Mouse (Mus musculus) forebrain, embryonic 13.5 days (tissue): ENCODE measurements at regions not wholly inside any gene's neighbourhood (a gene's known extent, or its start where the extent isn't known, plus 50 kb on each side); places are given as distances from the start of the nearest gene placed in this dataset.

Experiments used
- ATAC-seq: fragments of 200-750 bp; cut with Nextera tagmentation; 2 replicates; pipeline ENCODE4 v1.8.0; 2017
- H3K27ac ChIP-seq: fragments of 300-500 bp; sonication (generic); 2 replicates; pipeline ENCODE4 v1.5.1; 2015; ENCODE audit warnings: inconsistent platforms, mild to moderate bottlenecking, moderate library complexity
- H3K27me3 ChIP-seq: fragments of 300-500 bp; sonication (generic); 2 replicates; pipeline ENCODE4 v1.6.1; 2015; ENCODE audit warnings: mild to moderate bottlenecking, inconsistent platforms
- H3K36me3 ChIP-seq: fragments of 300-500 bp; sonication (generic); 2 replicates; pipeline ENCODE4 v1.6.1; 2015; ENCODE audit warnings: mild to moderate bottlenecking, inconsistent platforms; ENCODE audit not compliant: poor library complexity, severe bottlenecking
- H3K4me1 ChIP-seq: fragments of 300-500 bp; sonication (generic); 2 replicates; pipeline ENCODE4 v1.6.1; 2015; ENCODE audit warnings: inconsistent platforms
- H3K4me2 ChIP-seq: fragments of 300-500 bp; sonication (generic); 2 replicates; pipeline ENCODE4 v1.6.1; 2015; ENCODE audit warnings: inconsistent platforms, mild to moderate bottlenecking, moderate library complexity
- H3K4me3 ChIP-seq: fragments of 300-500 bp; sonication (generic); 2 replicates; pipeline ENCODE4 v1.5.1; 2015; ENCODE audit warnings: mild to moderate bottlenecking, inconsistent platforms
- H3K9ac ChIP-seq: fragments of 300-500 bp; sonication (generic); 2 replicates; pipeline ENCODE4 v1.6.1; 2015; ENCODE audit warnings: mild to moderate bottlenecking, inconsistent platforms
- H3K9me3 ChIP-seq: fragments of 300-500 bp; sonication (generic); replicated peaks from 2 replicates; pipeline ENCODE4 v1.6.1; 2016; ENCODE audit warnings: inconsistent platforms
- WGBS: fragments of 180-500 bp; shearing (Covaris S2); methylation state at CpG from one replicate; pipeline ENCODE4 v1.1.7; 2015; 5-methylcytosine and 5-hydroxymethylcytosine counted together

DNA sequence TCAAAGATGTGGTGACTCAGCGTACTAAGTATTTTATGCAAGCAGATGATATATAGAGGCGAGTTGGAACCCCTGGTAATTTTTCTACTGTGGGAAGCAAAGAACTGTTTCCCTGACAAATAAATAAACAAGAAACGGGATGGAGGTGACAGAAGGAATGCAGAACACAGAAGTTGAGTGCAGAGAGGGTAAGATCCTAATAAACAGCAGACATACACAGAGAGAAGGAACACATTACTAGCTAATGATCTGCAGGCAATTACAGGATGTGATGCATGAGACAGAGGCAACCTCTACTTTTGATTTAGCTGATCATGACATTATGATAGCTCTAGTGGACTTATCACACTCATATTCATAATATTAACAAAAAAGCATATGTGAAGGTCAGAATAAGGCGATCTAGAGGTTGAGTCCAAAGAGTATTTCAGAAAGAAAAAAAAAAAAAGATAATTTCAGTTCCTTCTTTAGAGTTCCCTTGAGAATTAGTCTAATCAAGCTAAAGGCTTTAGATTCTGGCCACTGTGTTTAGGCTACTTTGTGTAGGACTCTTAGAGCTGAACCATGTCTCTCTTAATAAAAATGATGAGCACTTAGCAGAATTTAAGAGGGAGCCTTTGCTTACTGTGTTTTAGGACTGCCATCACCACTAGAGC lies 115.9 kb upstream of the Cadps start:
- WGBS, result 87% methylated on average over 4 of the region's 4 CpGs
- Histone ChIP-seq H3K4me2 (no peak overlapping the region), H3K4me3 (no peak overlapping the region), H3K36me3 (no peaks in the 10 kb centered on the region), H3K9me3 (no peaks in the 10 kb centered on the region), H3K4me1 (no peaks in the 10 kb centered on the region), H3K27me3 (no peaks in the 10 kb centered on the region), H3K9ac (no peak overlapping the region), H3K27ac (no peak overlapping the region)
- ATAC-seq, result no peak

DNA sequence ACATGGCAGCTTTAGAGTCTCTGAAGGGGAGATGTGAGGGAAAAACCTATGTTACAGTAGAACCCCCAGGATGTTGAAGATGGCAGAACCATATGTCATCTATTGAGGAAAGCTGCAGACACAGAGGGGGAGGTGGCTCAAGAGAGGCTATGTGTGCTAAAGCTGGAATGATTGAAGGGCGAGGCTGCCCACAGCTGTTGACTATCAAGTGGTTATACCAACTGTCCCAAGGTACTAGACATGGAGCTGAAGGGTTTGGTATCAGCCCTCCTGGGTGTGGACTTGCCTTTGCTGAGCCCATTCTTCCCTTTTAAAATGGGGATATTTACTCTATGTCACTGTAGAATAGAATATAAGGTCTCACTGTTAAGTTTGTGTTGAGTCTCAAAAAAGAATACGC lies 113.5 kb upstream of the Cadps start:
- Histone ChIP-seq H3K9me3 (no peaks in the 10 kb centered on the region), H3K36me3 (no peaks in the 10 kb centered on the region), H3K4me1 (peaks cover 6% of the 10 kb centered on the region; the same call in 1 of the 2 replicates), H3K4me2 (no peak overlapping the region), H3K27ac (no peak overlapping the region), H3K27me3 (no peaks in the 10 kb centered on the region), H3K4me3 (no peak overlapping the region), H3K9ac (no peak overlapping the region)
- 90% methylated on average over 2 of the region's 2 CpGs for WGBS
- no peak for ATAC-seq

DNA sequence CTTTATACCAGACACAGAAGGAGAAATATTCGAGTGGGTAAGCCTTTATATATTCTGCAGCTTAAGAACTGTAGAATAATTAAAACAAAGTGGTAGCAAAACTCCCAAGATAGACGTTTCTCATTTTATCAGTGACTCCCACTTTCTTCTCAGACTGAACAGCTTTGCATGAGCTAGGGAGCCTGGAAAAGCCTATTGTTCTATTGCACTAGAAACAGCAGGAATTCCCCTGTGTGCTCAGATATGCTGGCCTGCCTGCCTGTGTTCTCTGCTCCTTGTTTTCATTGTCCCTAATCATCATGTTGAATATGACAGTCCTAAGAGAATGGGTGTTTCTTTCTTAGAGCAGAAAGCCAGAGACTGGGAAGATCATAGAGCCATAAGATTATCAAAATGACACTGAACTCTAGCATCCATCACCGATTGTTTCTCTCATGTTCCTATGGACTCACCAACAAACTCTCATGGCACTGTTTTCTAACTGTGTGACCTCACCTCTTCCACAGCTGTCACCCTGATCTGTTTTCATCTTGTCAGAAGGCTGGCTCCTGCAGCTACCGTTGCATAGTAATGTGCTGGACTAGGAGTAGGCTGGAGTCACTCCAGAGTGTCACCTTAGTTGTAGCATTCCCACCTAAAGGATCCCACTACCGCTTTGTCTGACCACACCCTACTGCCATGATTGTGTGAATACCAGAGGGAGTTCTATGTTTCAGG lies 108.9 kb upstream of the Cadps start:
- Histone ChIP-seq H3K27me3 (no peaks in the 10 kb centered on the region), H3K9ac (no peak overlapping the region), H3K9me3 (no peaks in the 10 kb centered on the region), H3K27ac (no peak overlapping the region), H3K4me2 (no peak overlapping the region), H3K36me3 (no peaks in the 10 kb centered on the region), H3K4me1 (peaks cover 6% of the 10 kb centered on the region; the same call in 1 of the 2 replicates), H3K4me3 (no peak overlapping the region)
- 49% methylated on average over 5 of the region's 5 CpGs for WGBS
- no peak for ATAC-seq

DNA sequence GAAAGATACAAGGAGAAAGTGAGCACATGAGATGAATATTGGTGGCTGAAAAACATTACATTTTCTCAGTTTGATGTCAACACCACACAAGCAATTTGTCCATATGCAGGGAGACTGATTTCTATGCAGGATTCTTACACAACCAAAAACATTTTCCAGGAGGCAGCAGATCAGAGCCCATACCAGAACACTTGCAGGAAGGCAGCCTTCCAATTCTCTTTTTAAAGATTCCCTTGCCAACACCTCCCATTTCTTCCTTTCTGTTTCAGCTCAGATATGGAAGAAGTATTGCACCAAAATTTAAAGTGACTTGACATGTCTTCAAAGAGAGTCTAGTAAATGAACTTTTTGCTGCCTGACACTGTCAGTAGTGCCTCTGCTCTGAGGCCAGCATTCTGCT lies 100.7 kb upstream of the Cadps start:
- Histone ChIP-seq H3K9ac (no peak overlapping the region), H3K4me2 (no peak overlapping the region), H3K36me3 (no peaks in the 10 kb centered on the region), H3K4me3 (no peak overlapping the region), H3K9me3 (no peaks in the 10 kb centered on the region), H3K4me1 (no peaks in the 10 kb centered on the region), H3K27ac (no peak overlapping the region), H3K27me3 (no peaks in the 10 kb centered on the region)
- ATAC-seq, result no peak

DNA sequence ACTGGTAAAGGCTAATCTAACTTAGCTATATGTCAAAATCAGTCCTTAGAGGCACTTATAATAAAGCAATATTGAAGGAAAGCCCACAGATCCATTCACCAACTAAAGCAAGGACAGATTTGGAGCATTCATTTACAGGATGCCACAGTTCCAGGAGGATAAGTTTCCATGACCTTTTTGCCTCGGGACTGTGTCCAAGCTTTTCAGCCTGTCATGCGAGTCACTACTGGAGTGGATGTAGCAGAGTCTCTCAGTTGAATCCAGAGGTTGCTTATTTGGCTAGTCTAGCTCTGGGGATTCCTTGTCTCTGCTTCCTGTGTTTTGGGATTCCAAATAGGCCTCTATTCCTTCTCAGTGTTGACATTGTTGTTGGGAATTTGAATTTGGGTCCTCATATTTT lies 92.6 kb upstream of the Cadps start:
- Histone ChIP-seq H3K36me3 (no peaks in the 10 kb centered on the region), H3K4me3 (no peak overlapping the region), H3K27ac (no peak overlapping the region), H3K9ac (no peak overlapping the region), H3K27me3 (no peaks in the 10 kb centered on the region), H3K4me1 (no peaks in the 10 kb centered on the region), H3K9me3 (no peaks in the 10 kb centered on the region), H3K4me2 (no peak overlapping the region)
- 84% methylated on average over 2 of the region's 2 CpGs for WGBS
- no peak for ATAC-seq

DNA sequence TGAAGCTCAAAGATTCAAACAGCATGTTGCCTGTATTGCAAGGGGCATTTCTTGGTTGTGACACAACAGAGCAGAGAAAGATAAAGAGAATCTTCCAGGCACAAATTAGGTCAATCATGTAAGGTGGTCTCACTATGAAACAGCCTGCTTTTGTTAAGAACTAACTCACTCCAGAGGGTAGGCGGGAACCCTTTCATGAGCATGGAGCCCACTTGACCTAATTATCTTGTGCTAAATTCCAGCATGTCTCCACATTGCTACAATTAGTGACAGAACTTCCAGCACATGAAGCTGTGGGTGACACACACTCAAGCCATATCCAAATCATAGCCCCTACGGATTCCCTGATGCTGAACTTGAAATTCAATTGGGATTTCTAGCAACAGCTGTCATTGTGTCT lies 91.1 kb upstream of the Cadps start:
- H3K4me1 ChIP-seq, result no peaks in the 10 kb centered on the region
- no peak for ATAC-seq
- H3K4me3 ChIP-seq, result no peak overlapping the region
- no peaks in the 10 kb centered on the region for H3K9me3 ChIP-seq
- no peak overlapping the region for H3K9ac ChIP-seq
- 45% methylated on average over 2 of the region's 2 CpGs for WGBS
- no peak overlapping the region for H3K27ac ChIP-seq
- H3K36me3 ChIP-seq, result no peaks in the 10 kb centered on the region
- no peak overlapping the region for H3K4me2 ChIP-seq
- H3K27me3 ChIP-seq, result no peaks in the 10 kb centered on the region

DNA sequence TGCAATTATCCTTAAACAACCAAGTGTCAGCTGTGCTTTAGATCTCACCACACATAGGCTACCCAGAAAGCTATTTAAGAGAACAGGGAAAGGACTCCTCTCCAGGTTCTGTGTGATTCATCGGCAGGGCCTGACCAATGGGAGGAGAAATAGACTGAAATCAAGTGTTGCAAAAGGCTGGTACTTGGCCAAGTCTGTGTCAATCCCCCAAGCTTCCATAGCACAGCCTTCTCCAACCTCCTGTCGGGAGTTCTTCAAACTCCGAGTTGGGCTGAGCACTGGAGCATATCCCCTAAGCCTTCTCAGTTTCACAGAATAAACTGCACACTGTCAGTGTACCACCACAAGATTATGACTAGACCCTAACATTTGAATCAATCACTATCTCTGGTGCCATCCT lies 90.5 kb upstream of the Cadps start:
- H3K27me3 ChIP-seq, result no peaks in the 10 kb centered on the region
- H3K4me1 ChIP-seq, result no peaks in the 10 kb centered on the region
- WGBS, result 86% methylated on average over 3 of the region's 3 CpGs
- no peaks in the 10 kb centered on the region for H3K36me3 ChIP-seq
- ATAC-seq, result no peak
- no peak overlapping the region for H3K4me2 ChIP-seq
- H3K4me3 ChIP-seq, result no peak overlapping the region
- no peak overlapping the region for H3K9ac ChIP-seq
- H3K9me3 ChIP-seq, result no peaks in the 10 kb centered on the region
- no peak overlapping the region for H3K27ac ChIP-seq

DNA sequence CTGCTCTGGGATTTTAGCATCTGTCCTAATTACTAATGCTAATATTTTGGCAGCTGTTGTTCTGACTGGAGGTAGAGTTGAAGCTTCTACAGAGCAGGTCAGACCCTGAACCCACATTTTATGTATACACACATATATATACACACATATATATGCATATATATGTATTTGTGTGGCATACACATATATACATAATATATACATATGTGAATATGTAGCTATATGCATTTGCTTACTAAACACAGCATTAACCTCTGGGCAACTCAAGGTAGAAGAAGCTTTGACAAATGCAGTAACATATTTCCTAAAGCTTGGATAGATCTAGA lies 54.4 kb upstream of the Cadps start:
- no peaks in the 10 kb centered on the region for H3K27me3 ChIP-seq
- no peaks in the 10 kb centered on the region for H3K36me3 ChIP-seq
- peaks cover 6% of the 10 kb centered on the region for H3K4me1 ChIP-seq
- peak; percentile 41 for ATAC-seq
- no peak overlapping the region for H3K4me2 ChIP-seq
- H3K9me3 ChIP-seq, result no peaks in the 10 kb centered on the region
- H3K4me3 ChIP-seq, result no peak overlapping the region
- peak overlapping the region; percentile 52; the same call in 1 of the 2 replicates for H3K27ac ChIP-seq
- no peak overlapping the region for H3K9ac ChIP-seq

DNA sequence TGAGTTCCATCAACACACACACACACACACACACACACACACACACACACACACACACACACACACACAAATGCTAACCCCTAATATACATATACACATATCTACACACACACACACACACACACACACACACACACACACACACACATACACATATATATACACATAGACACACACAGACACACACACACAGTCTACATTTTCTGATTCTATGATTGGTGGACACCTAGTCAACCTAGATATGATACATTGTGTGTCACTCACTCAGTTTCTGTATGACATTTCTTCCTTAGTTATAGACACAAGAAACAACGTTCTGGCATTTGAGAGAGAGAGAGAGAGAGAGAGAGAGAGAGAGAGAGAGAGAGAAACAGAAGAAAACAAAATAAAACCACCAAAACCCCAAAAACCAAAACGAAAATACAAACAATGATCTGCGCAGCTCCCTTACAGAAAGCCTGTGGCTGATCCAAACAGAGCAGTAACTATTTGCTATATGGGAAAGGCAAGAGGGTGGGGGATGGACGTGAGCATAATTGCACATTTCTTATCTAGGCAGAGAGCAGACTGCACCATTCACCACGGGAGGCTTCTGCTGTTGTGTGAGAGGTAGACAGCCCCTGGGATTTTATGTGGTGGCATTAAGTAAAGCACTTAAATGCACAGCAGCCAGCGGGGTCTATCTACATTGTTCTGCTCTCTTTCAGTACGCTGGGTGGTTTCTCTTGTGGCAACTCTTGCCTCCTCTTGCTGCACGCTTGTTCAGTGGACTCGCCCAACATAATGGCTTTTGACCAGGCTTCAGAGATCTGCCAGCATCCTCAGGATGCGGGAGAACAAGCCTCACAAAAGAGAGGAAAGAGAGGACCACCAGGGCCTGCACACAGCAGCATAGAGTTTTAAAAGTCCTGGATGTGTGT lies 53.8 kb upstream of the Cadps start:
- Histone ChIP-seq H3K27me3 (no peaks in the 10 kb centered on the region), H3K9ac (no peak overlapping the region)
- 45% methylated on average over 10 of the region's 10 CpGs for WGBS

More for the DNA sequence above, 53.8 kb upstream of the Cadps start:
- Histone ChIP-seq H3K4me1 (peaks cover 6% of the 10 kb centered on the region), H3K4me3 (no peak overlapping the region), H3K27ac (peak overlapping the region; percentile 52; the same call in 1 of the 2 replicates), H3K9me3 (no peaks in the 10 kb centered on the region), H3K36me3 (no peaks in the 10 kb centered on the region), H3K4me2 (peak overlapping the region; percentile 29)
- ATAC-seq, result peak; percentile 91
